In the genomic region with DNA sequence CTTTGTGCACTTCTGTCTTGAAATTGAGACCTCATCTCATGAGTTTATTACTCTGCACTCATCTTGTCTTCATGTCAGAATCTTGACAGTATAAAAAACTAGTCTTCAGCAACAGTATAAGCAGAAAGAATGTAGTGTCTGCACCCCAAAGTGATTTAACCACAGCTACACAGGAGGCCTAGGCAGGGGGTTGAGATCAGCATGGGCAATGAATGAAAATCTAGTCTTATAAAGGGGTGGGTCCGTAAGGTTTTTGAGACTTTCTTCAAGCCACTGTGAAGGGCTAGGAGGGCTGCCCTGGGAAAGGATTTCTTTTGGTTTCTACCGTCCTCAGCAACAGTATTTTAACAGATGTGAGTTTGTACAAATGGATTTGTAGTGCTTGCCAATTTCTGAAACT, we compare ENCODE assay signal across 7 mouse cellular contexts. TPM values are rescaled to one million over a fixed set of nuclear protein-coding genes. Genes with fewer than 3 reads are reported as not detected.
A peak's percentile ranks its signal among the peaks of the same experiment; 100 is the strongest.
DNase-seq lines count a peak whose midpoint lies in the region; ATAC-seq lines count a peak whose summit lies in the region.

No protein-coding gene starts in this region.

- no peaks in the 10 kb centered on the region for H3K27me3 ChIP-seq in megakaryocyte, embryonic 14.5 days (replicated peaks)
- no peaks in the 10 kb centered on the region for H3K27me3 ChIP-seq in forebrain, embryonic 11.5 days (ENCODE audit: control insufficient read depth, insufficient read depth, low read length)
- no peaks in the 10 kb centered on the region for H3K27me3 ChIP-seq in limb, embryonic 10.5 days (ENCODE audit: low read depth, poor library complexity, severe bottlenecking)
- no peaks in the 10 kb centered on the region for H3K27me3 ChIP-seq in neural tube, embryonic 14.5 days (ENCODE audit: control insufficient read depth, insufficient read depth, low read length)

- no peak for ATAC-seq in megakaryocyte, adult 5-6 weeks (ENCODE audit: poor library complexity, severe bottlenecking)
- ATAC-seq in forebrain, embryonic 11.5 days (replicated peaks; ENCODE audit: low FRiP score): no peak
- ATAC-seq in neural tube, embryonic 14.5 days (ENCODE audit: low read depth): peak; percentile 10; the same call in 1 of the 2 replicates

- H3K27ac ChIP-seq in forebrain, embryonic 11.5 days (ENCODE audit: low read depth, low read length): no peak overlapping the region
- H3K27ac ChIP-seq in limb, embryonic 10.5 days: 0 out of 2 replicates have a peak overlapping the region, but pooled peaks have one; percentile 87
- no peak overlapping the region for H3K27ac ChIP-seq in neural tube, embryonic 14.5 days (ENCODE audit: low read depth, low read length)

- H3K9ac ChIP-seq in forebrain, embryonic 11.5 days (ENCODE audit: low read length): no peak overlapping the region; the same call in 1 of the 2 replicates
- no peak overlapping the region for H3K9ac ChIP-seq in neural tube, embryonic 14.5 days (replicated peaks; ENCODE audit: low read depth, low read length)

- H3K4me2 ChIP-seq in forebrain, embryonic 11.5 days (ENCODE audit: low read depth, low read length, severe bottlenecking): no peak overlapping the region; the same call in 1 of the 2 replicates
- H3K4me2 ChIP-seq in neural tube, embryonic 14.5 days (ENCODE audit: low read depth, low read length): peak overlapping the region; percentile 42

- peaks cover 24% of the 10 kb centered on the region for H3K4me1 ChIP-seq in megakaryocyte, embryonic 14.5 days
- 0 out of 2 replicates have a peak, but pooled peaks cover 2% of the 10 kb centered on the region for H3K4me1 ChIP-seq in forebrain, embryonic 11.5 days (replicated peaks; ENCODE audit: control insufficient read depth, insufficient read depth, low read length)
- 0 out of 2 replicates have a peak, but pooled peaks cover 10% of the 10 kb centered on the region for H3K4me1 ChIP-seq in limb, embryonic 10.5 days
- peaks cover 9% of the 10 kb centered on the region; the same call in 1 of the 2 replicates for H3K4me1 ChIP-seq in neural tube, embryonic 14.5 days (ENCODE audit: control insufficient read depth, insufficient read depth, low read length)

- H3K36me3 ChIP-seq in megakaryocyte, embryonic 14.5 days (replicated peaks; ENCODE audit: low read length): peaks cover 62% of the 10 kb centered on the region
- H3K36me3 ChIP-seq in forebrain, embryonic 11.5 days (ENCODE audit: control insufficient read depth, insufficient read depth, low read length): no peaks in the 10 kb centered on the region; the same call in 1 of the 2 replicates
- H3K36me3 ChIP-seq in limb, embryonic 10.5 days: peaks cover 53% of the 10 kb centered on the region
- H3K36me3 ChIP-seq in neural tube, embryonic 14.5 days (ENCODE audit: control insufficient read depth, insufficient read depth, low read length): peaks cover 14% of the 10 kb centered on the region

- no peak for DNase-seq in forebrain, embryonic 11.5 days (ENCODE audit: low spot score)
- no peak for DNase-seq in limb, embryonic 10.5 days (ENCODE audit: low spot score)
- no peak for DNase-seq in spleen, adult 18-20 months
- no peak for DNase-seq in spleen, postnatal 14 days (ENCODE audit: low spot score in 2 of 2)

- 44% methylated on average over 2 of the region's 2 CpGs for WGBS in forebrain, embryonic 11.5 days
- WGBS in limb, embryonic 10.5 days: 48% methylated on average over 2 of the region's 2 CpGs
- 45% methylated on average over 2 of the region's 2 CpGs for WGBS in neural tube, embryonic 14.5 days

- H3K4me3 ChIP-seq in megakaryocyte, embryonic 14.5 days (replicated peaks): peak overlapping the region; percentile 94
- peak overlapping the region; percentile 58 for H3K4me3 ChIP-seq in forebrain, embryonic 11.5 days (ENCODE audit: low read depth, low read length)
- H3K4me3 ChIP-seq in limb, embryonic 10.5 days: peak overlapping the region; percentile 77
- H3K4me3 ChIP-seq in neural tube, embryonic 14.5 days (ENCODE audit: low read depth, low read length): peak overlapping the region; percentile 54

- H3K9me3 ChIP-seq in megakaryocyte, embryonic 14.5 days: no peaks in the 10 kb centered on the region
- no peaks in the 10 kb centered on the region for H3K9me3 ChIP-seq in forebrain, embryonic 11.5 days (ENCODE audit: control insufficient read depth, low read length)
- H3K9me3 ChIP-seq in limb, embryonic 10.5 days (replicated peaks): no peaks in the 10 kb centered on the region
- H3K9me3 ChIP-seq in neural tube, embryonic 14.5 days (ENCODE audit: control insufficient read depth, low read length): no peaks in the 10 kb centered on the region

RNA-seq across cellular contexts. Expression of gene Mdp1, which starts 0.3 kb away (rescaled TPM):
- polyA plus RNA-seq in megakaryocyte, embryonic 14.5 days (2012; ENCODE audit: insufficient read depth, low replicate concordance): 3.3 and 20.1 TPM in 2 replicates
- total RNA-seq in megakaryocyte, adult 5-6 weeks (2015): 30.5 and 34.4 TPM in 2 replicates
- total RNA-seq in megakaryocyte, adult 5-6 weeks (2017): 27.0 and 28.3 TPM in 2 replicates
- polyA plus RNA-seq in forebrain, embryonic 11.5 days (2014; fragmentation: Nextera tagmentation; extraction: Ambion mirVana): 61.9 and 62.3 TPM in 2 replicates
- polyA plus RNA-seq in limb, embryonic 10.5 days (2016; fragmentation: Nextera tagmentation; extraction: Ambion mirVana): 58.8 and 67.0 TPM in 2 replicates
- polyA plus RNA-seq in neural tube, embryonic 14.5 days (2014; fragmentation: Nextera tagmentation; extraction: Ambion mirVana): 69.0 and 75.5 TPM in 2 replicates

RNA-seq across cellular contexts. Expression of gene Tssk4, which starts 10.7 kb away (rescaled TPM):
- 0.23 TPM in 1 of 2 replicates, not detected in the other for polyA plus RNA-seq in megakaryocyte, embryonic 14.5 days (2012; ENCODE audit: insufficient read depth, low replicate concordance)
- total RNA-seq in megakaryocyte, adult 5-6 weeks (2015): 1.0 and 1.4 TPM in 2 replicates
- 0.26 and 0.89 TPM in 2 replicates for total RNA-seq in megakaryocyte, adult 5-6 weeks (2017)
- polyA plus RNA-seq in forebrain, embryonic 11.5 days (2014; fragmentation: Nextera tagmentation; extraction: Ambion mirVana): 0.76 and 0.99 TPM in 2 replicates
- 0.60 and 0.61 TPM in 2 replicates for polyA plus RNA-seq in limb, embryonic 10.5 days (2016; fragmentation: Nextera tagmentation; extraction: Ambion mirVana)
- polyA plus RNA-seq in neural tube, embryonic 14.5 days (2014; fragmentation: Nextera tagmentation; extraction: Ambion mirVana): 0.24 TPM in 1 of 2 replicates, not detected in the other

RNA-seq across cellular contexts. Expression of gene Gmpr2, which starts 11.1 kb away (rescaled TPM):
- polyA plus RNA-seq in megakaryocyte, embryonic 14.5 days (2012; ENCODE audit: insufficient read depth, low replicate concordance): 12.5 and 39.5 TPM in 2 replicates
- 24.0 and 24.8 TPM in 2 replicates for total RNA-seq in megakaryocyte, adult 5-6 weeks (2015)
- 26.2 and 29.7 TPM in 2 replicates for total RNA-seq in megakaryocyte, adult 5-6 weeks (2017)
- 59.7 and 62.5 TPM in 2 replicates for polyA plus RNA-seq in forebrain, embryonic 11.5 days (2014; fragmentation: Nextera tagmentation; extraction: Ambion mirVana)
- 55.8 and 60.8 TPM in 2 replicates for polyA plus RNA-seq in limb, embryonic 10.5 days (2016; fragmentation: Nextera tagmentation; extraction: Ambion mirVana)
- 42.5 and 43.7 TPM in 2 replicates for polyA plus RNA-seq in neural tube, embryonic 14.5 days (2014; fragmentation: Nextera tagmentation; extraction: Ambion mirVana)

RNA-seq across cellular contexts. Expression of gene Nedd8, which starts 11.3 kb away (rescaled TPM):
- polyA plus RNA-seq in megakaryocyte, embryonic 14.5 days (2012; ENCODE audit: insufficient read depth, low replicate concordance): 10.8 and 102 TPM in 2 replicates
- 421 and 452 TPM in 2 replicates for total RNA-seq in megakaryocyte, adult 5-6 weeks (2015)
- total RNA-seq in megakaryocyte, adult 5-6 weeks (2017): 297 and 326 TPM in 2 replicates
- 583 and 616 TPM in 2 replicates for polyA plus RNA-seq in forebrain, embryonic 11.5 days (2014; fragmentation: Nextera tagmentation; extraction: Ambion mirVana)
- 649 and 655 TPM in 2 replicates for polyA plus RNA-seq in limb, embryonic 10.5 days (2016; fragmentation: Nextera tagmentation; extraction: Ambion mirVana)
- polyA plus RNA-seq in neural tube, embryonic 14.5 days (2014; fragmentation: Nextera tagmentation; extraction: Ambion mirVana): 550 and 603 TPM in 2 replicates

RNA-seq across cellular contexts. Expression of gene Tm9sf1, which starts 17.0 kb away (rescaled TPM):
- 5.8 and 9.0 TPM in 2 replicates for polyA plus RNA-seq in megakaryocyte, embryonic 14.5 days (2012; ENCODE audit: insufficient read depth, low replicate concordance)
- total RNA-seq in megakaryocyte, adult 5-6 weeks (2015): 35.3 and 41.1 TPM in 2 replicates
- 50.8 and 53.5 TPM in 2 replicates for total RNA-seq in megakaryocyte, adult 5-6 weeks (2017)
- 77.1 and 78.4 TPM in 2 replicates for polyA plus RNA-seq in forebrain, embryonic 11.5 days (2014; fragmentation: Nextera tagmentation; extraction: Ambion mirVana)
- polyA plus RNA-seq in limb, embryonic 10.5 days (2016; fragmentation: Nextera tagmentation; extraction: Ambion mirVana): 80.6 and 92.0 TPM in 2 replicates
- 55.9 and 66.9 TPM in 2 replicates for polyA plus RNA-seq in neural tube, embryonic 14.5 days (2014; fragmentation: Nextera tagmentation; extraction: Ambion mirVana)
